Mouse (Mus musculus) bone marrow macrophage, adult 2 months (primary cell): ENCODE measurements at regions not wholly inside any gene's neighbourhood (a gene's known extent, or its start where the extent isn't known, plus 50 kb on each side); places are given as distances from the start of the nearest gene placed in this dataset.

ENCODE experiments used
- H3K27ac ChIP-seq: 2 replicates; pipeline ENCODE4 v1.5.1; 2012; ENCODE audit warnings: low read depth, low read length; ENCODE audit not compliant: insufficient read depth
- H3K4me1 ChIP-seq: 2 replicates; pipeline ENCODE4 v1.6.1; 2012; ENCODE audit warnings: low read length; ENCODE audit not compliant: control insufficient read depth, insufficient read depth
- H3K4me3 ChIP-seq: 2 replicates; pipeline ENCODE4 v1.5.1; 2012; ENCODE audit warnings: mild to moderate bottlenecking, low read length, moderate library complexity; ENCODE audit not compliant: insufficient read depth
- CTCF ChIP-seq: IDR thresholded peaks from 2 replicates; pipeline ENCODE4 v1.5.1; 2012; ENCODE audit warnings: low read depth, mild to moderate bottlenecking, low read length, moderate library complexity
- POLR2A ChIP-seq: IDR thresholded peaks from 2 replicates; pipeline ENCODE4 v1.6.1; 2012; ENCODE audit warnings: mild to moderate bottlenecking, low read depth, low read length, borderline replicate concordance

DNA sequence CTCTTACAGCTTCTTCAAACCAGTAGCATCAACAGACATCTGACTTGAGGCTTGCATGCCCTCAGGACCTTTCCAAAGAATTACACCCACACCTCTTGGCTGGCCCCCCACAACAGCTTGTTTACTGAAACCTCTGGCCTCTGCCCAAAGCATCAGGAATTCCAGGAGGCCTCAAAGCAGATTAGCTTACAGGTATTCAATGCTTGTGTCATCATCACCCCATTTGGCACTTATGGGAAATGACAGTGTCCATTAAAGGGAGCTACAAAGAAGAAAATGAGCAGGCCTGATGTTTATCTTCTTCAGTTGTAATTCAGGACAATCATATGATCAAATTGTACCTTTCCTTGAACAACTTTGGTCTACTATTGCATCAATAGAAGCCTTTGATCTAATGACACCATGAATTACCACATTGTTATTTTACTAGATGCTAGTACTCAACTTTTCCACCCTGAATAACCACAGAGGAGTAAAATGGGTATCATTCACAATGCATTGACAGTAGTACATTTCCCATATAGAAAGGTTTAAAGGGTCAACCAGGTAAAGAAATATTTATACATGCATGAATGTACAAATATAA, 147.1 kb upstream of the Ahr start:
- Histone ChIP-seq H3K4me3 (no peak overlapping the region), H3K27ac (no peak overlapping the region), H3K4me1 (no peaks in the 10 kb centered on the region; the same call in 1 of the 2 replicates)
- TF ChIP-seq POLR2A: no peak
- no peak for TF ChIP-seq CTCF

DNA sequence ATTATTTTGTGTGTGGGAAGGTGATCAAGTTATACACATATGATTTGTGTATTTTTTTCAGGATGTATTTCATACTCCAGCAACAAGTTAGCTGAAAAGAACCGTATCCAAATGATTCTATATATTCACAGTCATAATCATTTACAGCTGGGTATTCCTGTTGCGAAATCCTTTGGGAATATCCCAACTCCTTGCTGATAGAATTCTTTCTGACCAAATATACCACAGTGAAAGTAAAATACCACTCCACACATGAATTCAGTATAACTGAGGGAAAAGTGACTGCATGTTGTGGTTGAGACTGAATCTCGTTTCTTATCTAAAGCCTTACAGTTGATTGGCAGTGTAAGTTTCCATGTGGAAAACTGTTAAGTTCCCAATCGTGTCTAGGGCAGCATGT, 145.1 kb upstream of the Ahr start:
- Histone ChIP-seq H3K27ac (no peak overlapping the region), H3K4me1 (no peaks in the 10 kb centered on the region; the same call in 1 of the 2 replicates), H3K4me3 (no peak overlapping the region)
- TF ChIP-seq CTCF (no peak), POLR2A (no peak)

DNA sequence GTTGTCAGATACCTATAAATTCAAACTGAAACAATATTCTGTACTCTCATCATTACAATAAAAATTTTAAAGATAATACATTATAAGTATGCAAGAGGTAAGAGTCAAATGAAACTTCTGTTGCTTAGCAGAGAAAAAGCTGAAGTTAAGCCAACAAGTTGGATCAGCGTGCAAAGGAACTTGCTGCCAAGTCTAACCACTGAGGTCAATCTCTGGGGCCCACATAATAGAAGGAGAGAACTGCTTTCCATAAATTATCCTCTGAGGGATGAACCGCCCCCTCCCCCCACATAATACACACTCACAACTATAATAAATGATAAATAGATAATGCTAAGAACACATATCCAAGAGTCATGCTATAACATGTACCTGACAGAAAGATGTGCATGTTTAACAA, 144.2 kb upstream of the Ahr start:
- no peak overlapping the region for H3K4me3 ChIP-seq
- no peak overlapping the region for H3K27ac ChIP-seq
- no peaks in the 10 kb centered on the region; the same call in 1 of the 2 replicates for H3K4me1 ChIP-seq
- no peak for TF ChIP-seq POLR2A
- no peak for TF ChIP-seq CTCF

DNA sequence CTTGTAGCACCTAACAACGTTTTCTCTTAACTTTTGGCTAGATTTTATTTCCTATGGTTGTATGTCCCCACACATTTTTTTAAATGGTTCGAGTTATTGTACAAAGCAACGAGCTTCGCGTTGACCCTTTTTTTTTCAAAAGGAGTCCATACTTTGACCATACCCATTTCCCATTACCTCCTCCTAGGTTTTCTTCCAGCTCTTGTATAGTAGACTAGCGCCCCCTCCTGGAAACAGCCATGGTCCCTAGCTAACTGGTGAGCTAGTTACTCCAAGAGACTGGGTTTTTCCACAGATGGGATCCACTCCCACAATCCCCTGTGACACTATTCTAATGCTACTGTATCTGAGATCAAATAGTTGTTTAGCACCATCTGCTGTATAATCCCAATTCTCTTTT, 139.6 kb upstream of the Ahr start:
- TF ChIP-seq CTCF (no peak), POLR2A (no peak)
- H3K4me1 ChIP-seq: no peaks in the 10 kb centered on the region; the same call in 1 of the 2 replicates
- H3K27ac ChIP-seq: no peak overlapping the region
- no peak overlapping the region for H3K4me3 ChIP-seq

DNA sequence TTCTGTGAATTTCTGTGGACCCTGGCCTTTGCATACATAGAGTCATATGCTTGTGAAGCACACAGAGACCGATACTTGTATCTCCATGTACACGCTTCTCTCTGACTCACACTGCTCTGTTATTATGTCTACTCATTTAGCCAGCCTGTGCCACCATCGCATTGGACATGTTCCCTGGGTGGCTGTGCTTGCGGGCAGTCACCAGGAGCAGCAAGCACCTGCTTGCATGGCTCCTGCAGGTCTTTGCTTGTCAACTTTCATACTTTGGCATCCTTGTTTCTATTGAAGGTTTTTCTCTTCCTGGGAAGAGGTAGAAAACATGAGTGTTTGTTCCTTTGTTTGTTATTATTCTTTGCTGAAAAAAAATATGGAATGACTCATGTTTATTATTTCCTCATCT, 136.1 kb upstream of the Ahr start:
- TF ChIP-seq POLR2A (no peak), CTCF (no peak)
- Histone ChIP-seq H3K4me3 (no peak overlapping the region), H3K27ac (no peak overlapping the region), H3K4me1 (no peaks in the 10 kb centered on the region)

DNA sequence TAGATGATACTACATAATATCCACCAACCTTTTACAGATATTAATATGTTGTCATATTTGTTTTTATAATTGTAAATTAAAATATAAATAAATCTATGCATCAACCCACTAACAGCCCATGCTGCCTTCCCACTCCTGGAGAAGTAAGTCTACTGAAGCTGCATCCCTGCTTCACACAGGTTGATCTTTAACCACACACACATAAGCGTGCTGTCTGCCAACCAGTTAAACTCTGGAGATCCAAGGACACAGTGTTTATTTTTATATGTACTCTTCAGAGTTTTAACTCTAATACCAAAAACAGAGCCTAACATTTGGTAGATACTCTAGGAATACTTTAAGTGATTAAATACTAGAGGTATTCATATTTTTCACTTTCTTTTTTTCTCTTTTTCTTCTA, 133.9 kb upstream of the Ahr start:
- no peak overlapping the region for H3K27ac ChIP-seq
- H3K4me1 ChIP-seq: no peaks in the 10 kb centered on the region
- TF ChIP-seq CTCF (no peak), POLR2A (no peak)
- H3K4me3 ChIP-seq: no peak overlapping the region

DNA sequence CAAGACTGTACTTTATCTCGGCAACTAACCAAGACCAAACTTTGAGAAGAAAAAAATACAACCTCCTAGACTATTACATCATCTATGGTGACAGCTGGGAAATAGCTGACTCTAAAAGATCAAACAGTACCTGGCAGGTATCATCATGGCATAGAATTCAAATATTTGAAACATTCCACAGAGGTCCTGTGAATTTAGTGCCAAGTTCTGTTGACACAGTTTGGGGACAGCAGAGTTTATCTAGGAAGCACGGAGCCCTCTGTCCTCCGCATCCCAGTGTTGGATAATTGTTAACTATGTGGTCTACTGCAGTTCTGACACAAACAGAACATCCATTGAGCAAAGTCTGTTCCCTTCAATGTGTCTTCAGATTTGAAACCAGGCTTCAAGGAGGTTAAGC, 132.9 kb upstream of the Ahr start:
- no peak overlapping the region for H3K27ac ChIP-seq
- H3K4me3 ChIP-seq: no peak overlapping the region
- H3K4me1 ChIP-seq: no peaks in the 10 kb centered on the region
- TF ChIP-seq CTCF (no peak), POLR2A (no peak)

DNA sequence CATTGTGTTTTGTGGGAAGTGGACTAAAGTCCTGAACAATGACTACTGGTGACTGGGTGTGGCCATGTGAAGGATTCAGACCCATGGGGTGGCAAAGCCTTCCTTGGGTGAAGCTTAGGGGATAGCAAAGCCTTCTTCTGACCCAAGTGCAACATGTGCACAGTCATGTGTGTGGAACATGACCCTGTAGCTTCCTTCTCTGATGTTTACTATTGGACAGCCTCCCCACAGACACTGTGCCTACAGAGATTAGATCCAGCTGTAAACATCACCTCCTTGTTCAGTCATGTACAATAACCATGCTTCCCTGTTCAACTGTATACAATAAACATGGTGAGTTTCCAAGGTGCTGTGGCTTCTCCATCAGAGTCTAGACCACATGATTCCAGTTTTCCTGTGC, 132.4 kb upstream of the Ahr start:
- TF ChIP-seq POLR2A: no peak
- TF ChIP-seq CTCF: no peak
- Histone ChIP-seq H3K4me1 (no peaks in the 10 kb centered on the region), H3K27ac (no peak overlapping the region), H3K4me3 (no peak overlapping the region)

DNA sequence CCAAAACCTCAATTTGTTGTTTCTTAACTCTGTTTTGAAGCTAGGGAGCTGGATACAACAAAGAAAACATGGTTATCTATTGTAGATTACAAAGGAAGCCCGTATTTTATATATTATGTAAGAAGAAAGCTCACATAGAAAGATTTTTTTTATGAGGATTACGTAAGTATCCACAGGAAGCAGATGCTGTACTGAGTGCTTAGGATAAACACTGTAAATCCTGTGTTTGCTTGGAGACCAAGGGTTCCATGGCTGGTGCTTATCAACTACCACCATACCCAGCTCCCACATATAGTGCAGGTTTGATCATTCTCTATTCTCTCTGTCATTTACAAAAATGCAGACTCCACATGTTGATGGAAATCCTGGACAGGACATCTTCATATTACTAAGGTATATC, 131.2 kb upstream of the Ahr start:
- no peak overlapping the region for H3K4me3 ChIP-seq
- TF ChIP-seq CTCF: no peak
- TF ChIP-seq POLR2A: no peak
- no peak overlapping the region for H3K27ac ChIP-seq
- no peaks in the 10 kb centered on the region for H3K4me1 ChIP-seq

DNA sequence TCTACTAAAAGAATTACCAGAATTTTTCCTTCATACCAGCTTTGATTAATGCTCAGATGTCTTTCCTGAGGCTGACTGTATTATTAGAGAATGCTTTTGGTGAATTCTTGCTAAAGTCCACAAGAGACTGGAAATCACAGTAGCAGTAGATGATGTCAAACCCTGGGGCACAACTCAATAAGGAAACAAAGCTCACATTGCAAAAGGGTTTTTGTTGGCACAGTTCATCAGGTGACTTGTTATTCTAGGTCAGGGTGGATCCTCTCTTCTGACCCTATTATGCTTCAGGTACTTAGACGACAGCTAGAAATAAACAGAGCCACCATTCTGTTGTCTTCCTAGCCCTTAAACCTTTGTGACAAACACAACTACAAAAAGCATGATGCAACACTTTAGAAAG, 128.2 kb upstream of the Ahr start:
- no peaks in the 10 kb centered on the region for H3K4me1 ChIP-seq
- H3K27ac ChIP-seq: no peak overlapping the region
- no peak overlapping the region for H3K4me3 ChIP-seq
- TF ChIP-seq CTCF: no peak
- TF ChIP-seq POLR2A: no peak

DNA sequence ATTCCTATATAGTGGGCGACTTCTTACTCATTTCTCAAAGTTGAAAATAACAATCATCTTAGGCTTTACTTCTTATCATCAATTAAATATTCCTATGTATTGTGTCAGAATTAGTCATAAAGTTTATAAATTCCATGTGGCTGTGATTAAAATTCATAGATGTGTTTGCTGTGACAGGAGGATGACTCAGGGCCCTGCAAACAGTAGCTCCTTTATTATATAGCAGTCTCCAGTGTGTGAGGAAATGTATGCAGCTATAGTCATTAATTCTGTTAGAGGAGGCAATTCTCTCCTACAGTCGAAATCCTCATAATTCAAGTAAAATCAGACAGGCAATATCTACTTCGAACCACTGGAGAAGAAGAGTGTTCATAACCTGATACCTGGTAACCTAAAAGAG, 121.7 kb upstream of the Ahr start:
- H3K4me1 ChIP-seq: peaks cover 8% of the 10 kb centered on the region
- TF ChIP-seq CTCF (no peak), POLR2A (no peak)

More for the DNA sequence above, 121.7 kb upstream of the Ahr start:
- H3K4me3 ChIP-seq: no peak overlapping the region
- no peak overlapping the region for H3K27ac ChIP-seq
